Mouse (Mus musculus) liver, postnatal 0 days (tissue): Measurements from ENCODE around the gene Hist1h3d. TPM values are rescaled to one million over a fixed set of nuclear protein-coding genes. Genes with fewer than 3 reads are reported as not detected.

ENCODE experiments used
- ATAC-seq: fragments of 200-750 bp; cut with Nextera tagmentation; 2 replicates; pipeline ENCODE4 v1.8.0; 2017; ENCODE audit warnings: mild to moderate bottlenecking, moderate library complexity
- DNase-seq: peaks from one replicate; pipeline ENCODE4 v3.0.0-alpha.2; 2016
- H3K27ac ChIP-seq: fragments of 300-500 bp; sonication (generic); 2 replicates; pipeline ENCODE4 v1.5.1; 2014; ENCODE audit warnings: antibody characterized with exemption, moderate library complexity, mild to moderate bottlenecking, low read depth
- H3K27me3 ChIP-seq: fragments of 300-500 bp; sonication (generic); 2 replicates; pipeline ENCODE4 v1.6.1; 2014; ENCODE audit warnings: low read length, control low read depth, mixed read lengths; ENCODE audit not compliant: insufficient read depth
- H3K36me3 ChIP-seq: fragments of 300-500 bp; sonication (generic); replicated peaks from 2 replicates; pipeline ENCODE4 v1.6.1; 2014; ENCODE audit warnings: mild to moderate bottlenecking, control low read depth, low read length, moderate library complexity, mixed read lengths; ENCODE audit not compliant: insufficient read depth
- H3K4me1 ChIP-seq: fragments of 300-500 bp; sonication (generic); 2 replicates; pipeline ENCODE4 v1.6.1; 2014; ENCODE audit warnings: antibody characterized with exemption, mild to moderate bottlenecking, control low read depth; ENCODE audit not compliant: insufficient read depth
- H3K4me2 ChIP-seq: fragments of 300-500 bp; sonication (generic); 2 replicates; pipeline ENCODE4 v1.6.1; 2014; ENCODE audit warnings: low read depth, mild to moderate bottlenecking, low read length, moderate library complexity, mixed read lengths
- H3K4me3 ChIP-seq: fragments of 300-500 bp; sonication (generic); 2 replicates; pipeline ENCODE4 v1.5.1; 2014; ENCODE audit warnings: low read depth, low read length
- H3K9ac ChIP-seq: fragments of 300-500 bp; sonication (generic); replicated peaks from 2 replicates; pipeline ENCODE4 v1.6.1; 2014; ENCODE audit warnings: mild to moderate bottlenecking, moderate library complexity
- H3K9me3 ChIP-seq: fragments of 300-500 bp; sonication (generic); 2 replicates; pipeline ENCODE4 v1.6.1; 2016; ENCODE audit warnings: mild to moderate bottlenecking, control low read depth, low read length, mixed read lengths
- CTCF ChIP-seq: sonication (generic); IDR thresholded peaks from 2 replicates; pipeline ENCODE4 v1.5.1; 2016; ENCODE audit warnings: antibody characterized with exemption, low read depth
- EP300 ChIP-seq: IDR thresholded peaks from 2 replicates; pipeline ENCODE4 v1.6.1; 2016; ENCODE audit warnings: antibody characterized with exemption, low read depth, mild to moderate bottlenecking
- WGBS: fragments of 180-500 bp; shearing (Covaris S2); extraction: QIAGEN DNeasy Blood & Tissue Kit; methylation state at CpG from one replicate; pipeline ENCODE4 v1.1.7; 2014; ENCODE audit not compliant: insufficient replicate concordance; 5-methylcytosine and 5-hydroxymethylcytosine counted together
- polyA plus RNA-seq: library from polyadenylated mRNA; unstranded; fragments of >200 nt; fragmentation: Nextera tagmentation; extraction: Ambion mirVana; gene quantifications from 2 replicates; pipeline ENCODE4 v1.2.1, GENCODE M21; 2015

Hist1h3d gene
- polyA plus RNA-seq, 1 experiment from 2014 or later, result 5.8 TPM

GRCm38 (mm10) chr13:23597957-23598356, 22.4 kb downstream of the Hist1h3d start:
- Histone ChIP-seq H3K36me3 (no peaks in the 10 kb centered on the region), H3K27ac (no peak overlapping the region), H3K4me1 (peaks cover 27% of the 10 kb centered on the region), H3K9me3 (no peaks in the 10 kb centered on the region), H3K4me2 (no peak overlapping the region), H3K27me3 (no peaks in the 10 kb centered on the region), H3K9ac (no peak overlapping the region), H3K4me3 (no peak overlapping the region)
- DNase-seq (peak; percentile 89), ATAC-seq (peak; percentile 20; the same call in 1 of the 2 replicates)
- TF ChIP-seq EP300, result no peak; the same call in 1 of the 2 replicates
- peak; percentile 92 for TF ChIP-seq CTCF
- WGBS, result 7% methylated on average over 9 of the region's 9 CpGs

- DNase-seq, result no peak
- TF ChIP-seq EP300 (no peak), CTCF (no peak)
- H3K27me3 ChIP-seq, result no peaks in the 10 kb centered on the region
- H3K9me3 ChIP-seq, result no peaks in the 10 kb centered on the region
- no peaks in the 10 kb centered on the region for H3K36me3 ChIP-seq
- H3K4me1 ChIP-seq, result no peaks in the 10 kb centered on the region; the same call in 1 of the 2 replicates
- H3K27ac ChIP-seq, result no peak overlapping the region; the same call in 1 of the 2 replicates
- H3K4me3 ChIP-seq, result no peak overlapping the region
- H3K9ac ChIP-seq, result peak overlapping the region; percentile 38; the same call in 1 of the 2 replicates
- 63% methylated on average over 7 of the region's 7 CpGs for WGBS
- H3K4me2 ChIP-seq, result no peak overlapping the region
- no peak for ATAC-seq
These were observed 27.7 kb downstream of the Hist1h3d start for GRCm38 (mm10) chr13:23603182-23603699.

- ATAC-seq (no peak), DNase-seq (no peak)
- H3K36me3 ChIP-seq, result no peaks in the 10 kb centered on the region
- no peak overlapping the region for H3K27ac ChIP-seq
- H3K4me3 ChIP-seq, result no peak overlapping the region
- TF ChIP-seq EP300, result no peak
- no peak for TF ChIP-seq CTCF
- no peaks in the 10 kb centered on the region for H3K27me3 ChIP-seq
- peaks cover 3% of the 10 kb centered on the region; the same call in 1 of the 2 replicates for H3K4me1 ChIP-seq
- 94% methylated on average over 3 of the region's 3 CpGs for WGBS
- no peak overlapping the region for H3K4me2 ChIP-seq
- no peaks in the 10 kb centered on the region for H3K9me3 ChIP-seq
- no peak overlapping the region for H3K9ac ChIP-seq
These were observed 28.9 kb downstream of the Hist1h3d start for GRCm38 (mm10) chr13:23604452-23604851.

GRCm38 (mm10) chr13:23605052-23605451, 29.5 kb downstream of the Hist1h3d start:
- no peak overlapping the region for H3K4me2 ChIP-seq
- H3K27ac ChIP-seq, result no peak overlapping the region
- H3K27me3 ChIP-seq, result no peaks in the 10 kb centered on the region
- peaks cover 8% of the 10 kb centered on the region; the same call in 1 of the 2 replicates for H3K4me1 ChIP-seq
- no peak for TF ChIP-seq CTCF
- no peak for TF ChIP-seq EP300
- H3K9ac ChIP-seq, result no peak overlapping the region
- no peaks in the 10 kb centered on the region for H3K36me3 ChIP-seq
- DNase-seq, result peak; percentile 2
- H3K4me3 ChIP-seq, result no peak overlapping the region
- WGBS, result 85% methylated on average over 3 of the region's 3 CpGs
- no peak for ATAC-seq
- no peaks in the 10 kb centered on the region for H3K9me3 ChIP-seq

GRCm38 (mm10) chr13:23609209-23609608, 33.6 kb downstream of the Hist1h3d start:
- no peaks in the 10 kb centered on the region for H3K27me3 ChIP-seq
- TF ChIP-seq EP300 (peak; percentile 70; the same call in 1 of the 2 replicates), CTCF (no peak)
- H3K4me2 ChIP-seq, result peak overlapping the region; percentile 45
- H3K9me3 ChIP-seq, result no peaks in the 10 kb centered on the region
- H3K27ac ChIP-seq, result peak overlapping the region; percentile 78
- ATAC-seq (peak; percentile 86), DNase-seq (no peak)
- no peaks in the 10 kb centered on the region for H3K36me3 ChIP-seq
- peak overlapping the region; percentile 50; the same call in 1 of the 2 replicates for H3K9ac ChIP-seq
- peaks cover 8% of the 10 kb centered on the region; the same call in 1 of the 2 replicates for H3K4me1 ChIP-seq
- H3K4me3 ChIP-seq, result no peak overlapping the region
- 50% methylated on average over 4 of the region's 4 CpGs for WGBS

GRCm38 (mm10) chr13:23609844-23610243, 34.3 kb downstream of the Hist1h3d start:
- peak; percentile 30 for TF ChIP-seq CTCF
- TF ChIP-seq EP300, result no peak
- H3K27ac ChIP-seq, result peak overlapping the region; percentile 78
- no peaks in the 10 kb centered on the region for H3K9me3 ChIP-seq
- peaks cover 8% of the 10 kb centered on the region; the same call in 1 of the 2 replicates for H3K4me1 ChIP-seq
- no peaks in the 10 kb centered on the region for H3K27me3 ChIP-seq
- no peak overlapping the region for H3K4me3 ChIP-seq
- H3K4me2 ChIP-seq, result peak overlapping the region; percentile 45; the same call in 1 of the 2 replicates
- DNase-seq, result no peak
- 0 out of 2 replicates have a peak overlapping the region, but pooled peaks have one; percentile 9 for H3K9ac ChIP-seq
- no peak for ATAC-seq
- no peaks in the 10 kb centered on the region for H3K36me3 ChIP-seq
